Mouse (Mus musculus): ENCODE measurements at regions not wholly inside any gene's neighbourhood (a gene's known extent, or its start where the extent isn't known, plus 50 kb on each side); places are given as distances from the start of the nearest gene placed in this dataset.

GRCm38 (mm10) chr3:149296419-149296962, 306.1 kb upstream of the Adgrl2 start:
- intact Hi-C loops (cut with DNase I) = no loop called here
- TF ChIP-seq CTCF (IDR thresholded peaks at IDR 0.05) = no peak
- Histone ChIP-seq H3K4me3 (no peak overlapping the region), H3K27ac (no peak overlapping the region)
- no peak for DNase-seq

DNA sequence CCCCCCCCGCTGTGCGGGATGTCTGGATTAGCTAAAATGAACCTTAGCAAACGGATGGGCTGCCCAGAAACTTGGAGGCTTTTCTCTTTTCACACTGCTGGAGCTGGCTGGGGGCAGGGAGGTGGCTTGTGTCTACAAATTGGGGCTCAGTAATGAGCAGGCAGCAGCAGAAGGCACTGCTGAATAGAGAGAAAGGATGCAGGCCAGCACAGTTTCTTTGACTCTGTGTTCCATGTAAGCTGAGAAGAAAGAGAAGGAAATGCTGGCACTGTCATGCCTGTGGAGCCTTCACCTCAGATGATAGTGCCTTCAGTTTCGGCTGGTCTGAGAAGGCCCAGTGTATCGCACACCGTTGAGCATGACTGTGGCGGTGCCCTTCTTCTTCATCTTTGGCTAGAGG, 305.6 kb upstream of the Adgrl2 start:
- intact Hi-C loops (cut with DNase I) = no loop called here
- Histone ChIP-seq H3K4me3 (no peak overlapping the region), H3K27ac (no peak overlapping the region)
- no peak for TF ChIP-seq CTCF (IDR thresholded peaks at IDR 0.05)
- no peak for DNase-seq

DNA sequence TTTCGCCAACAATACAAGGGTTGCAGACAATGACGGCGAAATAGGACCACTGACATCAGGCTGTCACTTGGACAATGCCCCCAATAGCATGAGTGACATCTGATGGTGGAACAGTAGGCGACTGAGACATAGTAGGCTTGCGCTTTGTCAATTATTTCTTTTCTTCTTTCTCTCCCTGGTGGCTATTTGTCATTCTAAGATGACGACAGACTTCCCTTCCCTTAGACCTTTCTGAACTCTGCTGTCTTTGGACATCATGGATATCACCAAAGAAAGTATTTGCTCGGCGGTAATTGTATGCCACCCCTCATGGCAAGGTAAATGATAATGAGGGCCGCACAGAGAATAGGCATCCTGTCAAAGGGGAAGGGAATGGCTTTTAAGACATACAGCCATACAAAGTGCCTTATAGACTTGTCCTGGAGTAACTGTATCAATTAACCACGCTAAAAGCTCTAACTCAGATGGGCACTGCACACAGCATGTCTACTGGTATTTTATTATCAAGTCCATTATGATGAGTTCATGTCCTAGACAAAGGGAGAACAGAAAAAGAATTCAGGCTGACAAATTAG, 305.0 kb upstream of the Adgrl2 start:
- Histone ChIP-seq H3K27ac (no peak overlapping the region), H3K4me3 (no peak overlapping the region)
- DNase-seq = no peak
- intact Hi-C loops (cut with DNase I) = no loop called here
- TF ChIP-seq CTCF (IDR thresholded peaks at IDR 0.05) = no peak

DNA sequence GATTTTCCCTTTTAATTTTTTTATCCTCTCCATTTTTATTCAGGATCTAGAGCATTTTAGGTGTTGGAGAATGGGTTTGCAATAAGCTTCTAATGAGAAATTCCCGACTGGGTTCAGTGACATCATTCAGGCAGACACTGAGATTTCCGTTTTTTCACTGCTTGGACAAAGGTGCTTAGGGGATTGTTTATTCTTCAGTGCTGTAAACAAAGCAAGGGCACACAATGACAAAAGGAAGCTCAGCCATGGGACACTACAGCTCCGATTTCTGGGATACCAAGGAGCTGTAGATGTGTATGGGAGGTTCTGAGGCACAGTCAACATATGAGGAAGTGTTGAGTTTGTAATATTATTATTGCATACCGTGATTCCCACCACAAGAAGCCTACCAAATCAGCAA, 304.1 kb upstream of the Adgrl2 start:
- no peak for DNase-seq
- intact Hi-C loops (cut with DNase I) = no loop called here
- Histone ChIP-seq H3K4me3 (no peak overlapping the region), H3K27ac (no peak overlapping the region)
- no peak for TF ChIP-seq CTCF (IDR thresholded peaks at IDR 0.05)

GRCm38 (mm10) chr3:149292459-149292858, 302.1 kb upstream of the Adgrl2 start:
- TF ChIP-seq CTCF (IDR thresholded peaks at IDR 0.05) = no peak
- Histone ChIP-seq H3K4me3 (no peak overlapping the region), H3K27ac (no peak overlapping the region)
- no peak for DNase-seq
- intact Hi-C loops (cut with DNase I) = no loop called here

DNA sequence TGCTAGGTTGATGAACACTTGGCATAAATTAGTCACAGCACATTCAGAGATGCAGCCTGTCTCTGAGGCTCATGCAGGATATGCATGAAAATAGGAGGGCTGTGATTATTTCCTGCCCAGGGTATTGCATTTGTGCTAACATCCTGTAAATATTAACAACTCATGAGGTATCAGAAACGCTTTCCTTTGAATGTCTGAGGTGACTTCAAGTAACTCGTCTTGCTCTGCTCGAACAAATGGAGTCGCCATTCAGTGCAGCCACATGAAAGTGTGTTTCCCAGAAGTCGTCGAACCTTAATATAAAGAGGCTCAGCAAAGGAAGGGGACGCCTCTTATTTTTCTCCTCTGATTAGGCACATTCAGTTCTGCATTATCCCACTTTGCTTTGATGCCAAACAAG, 301.1 kb upstream of the Adgrl2 start:
- no peak for TF ChIP-seq CTCF (IDR thresholded peaks at IDR 0.05)
- intact Hi-C loops (cut with DNase I) = no loop called here
- DNase-seq = no peak
- Histone ChIP-seq H3K4me3 (no peak overlapping the region), H3K27ac (no peak overlapping the region)

GRCm38 (mm10) chr3:149290228-149290627, 299.9 kb upstream of the Adgrl2 start:
- Histone ChIP-seq H3K4me3 (no peak overlapping the region), H3K27ac (no peak overlapping the region)
- DNase-seq = no peak
- intact Hi-C loops (cut with DNase I) = no loop called here
- TF ChIP-seq CTCF (IDR thresholded peaks at IDR 0.05) = no peak

GRCm38 (mm10) chr3:149287080-149287479, 296.7 kb upstream of the Adgrl2 start:
- DNase-seq = no peak
- Histone ChIP-seq H3K27ac (no peak overlapping the region), H3K4me3 (no peak overlapping the region)
- intact Hi-C loops (cut with DNase I) = no loop called here
- no peak for TF ChIP-seq CTCF (IDR thresholded peaks at IDR 0.05)

GRCm38 (mm10) chr3:149284976-149285375, 294.6 kb upstream of the Adgrl2 start:
- intact Hi-C loops (cut with DNase I) = no loop called here
- no peak for TF ChIP-seq CTCF (IDR thresholded peaks at IDR 0.05)
- H3K27ac ChIP-seq = no peak overlapping the region
- H3K4me3 ChIP-seq = no peak overlapping the region
- DNase-seq = no peak

- Histone ChIP-seq H3K27ac (no peak overlapping the region), H3K4me3 (no peak overlapping the region)
- no peak for TF ChIP-seq CTCF (IDR thresholded peaks at IDR 0.05)
- intact Hi-C loops (cut with DNase I) = no loop called here
- no peak for DNase-seq
Observed at GRCm38 (mm10) chr3:149280807-149281789, 290.7 kb upstream of the Adgrl2 start.

- DNase-seq = no peak
- no peak for TF ChIP-seq CTCF (IDR thresholded peaks at IDR 0.05)
- no peak overlapping the region for H3K27ac ChIP-seq
- H3K4me3 ChIP-seq = no peak overlapping the region
- intact Hi-C loops (cut with DNase I) = no loop called here
Observed at GRCm38 (mm10) chr3:149279338-149279737, 289.0 kb upstream of the Adgrl2 start.

GRCm38 (mm10) chr3:149277812-149278211, 287.5 kb upstream of the Adgrl2 start:
- intact Hi-C loops (cut with DNase I) = no loop called here
- Histone ChIP-seq H3K4me3 (no peak overlapping the region), H3K27ac (no peak overlapping the region)
- TF ChIP-seq CTCF (IDR thresholded peaks at IDR 0.05) = no peak
- no peak for DNase-seq

GRCm38 (mm10) chr3:149275478-149276132, 285.2 kb upstream of the Adgrl2 start:
- intact Hi-C loops (cut with DNase I) = no loop called here

More at GRCm38 (mm10) chr3:149275478-149276132, 285.2 kb upstream of the Adgrl2 start:
- no peak for DNase-seq
- no peak overlapping the region for H3K4me3 ChIP-seq
- H3K27ac ChIP-seq = no peak overlapping the region
- TF ChIP-seq CTCF (IDR thresholded peaks at IDR 0.05) = no peak

Measured in gastrocnemius, adult 2 months (tissue).